Comparison of ENCODE assay signal across 17 mouse cellular contexts in the genomic region with DNA sequence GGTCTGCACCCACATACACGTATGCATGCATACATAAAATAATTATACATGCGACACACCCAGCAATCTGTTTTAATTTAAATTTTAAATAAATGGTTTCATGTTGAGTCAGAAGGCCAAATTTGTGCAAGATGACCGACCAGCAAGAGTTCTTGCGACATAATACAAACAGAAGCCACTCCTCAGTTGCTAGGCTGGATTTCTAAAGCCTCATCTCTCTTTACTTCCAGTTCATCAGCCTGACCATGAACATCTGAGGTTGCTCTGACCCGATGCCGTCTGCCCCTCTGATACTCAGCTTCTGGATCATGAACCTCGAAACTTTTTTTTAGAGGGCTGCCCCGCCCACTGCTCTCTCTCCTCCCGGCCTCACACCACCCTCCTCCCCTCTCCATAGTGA. TPM values are rescaled to one million over a fixed set of nuclear protein-coding genes. Genes with fewer than 3 reads are reported as not detected.
A peak's percentile ranks its signal among the peaks of the same experiment; 100 is the strongest.
DNase-seq lines count a peak whose midpoint lies in the region; ATAC-seq and TF ChIP-seq lines count a peak whose summit lies in the region.
"Had no signal": no experiment of that assay in that cellular context is flagged by ENCODE, and none has a peak within 500 bp of the region (broad histone marks: within the 10 kb centered on the region; RNA-seq: fewer than 3 reads in every experiment).

No protein-coding gene starts in this region.

- H3K4me3 ChIP-seq in stomach, postnatal 0 days (ENCODE audit: low read depth, low read length), result no peak overlapping the region
- H3K4me3 ChIP-seq in kidney, embryonic 14.5 days (ENCODE audit: low read length), result no peak overlapping the region

- H3K27ac ChIP-seq in stomach, postnatal 0 days (replicated peaks), result 0 out of 2 replicates have a peak overlapping the region, but pooled peaks have one; percentile 0
- H3K27ac ChIP-seq in kidney, embryonic 14.5 days (ENCODE audit: low read depth, low read length), result no peak overlapping the region
- H3K27ac ChIP-seq: forebrain, embryonic 10.5 days; heart, embryonic 13.5 days; neural tube, embryonic 12.5 days; stomach, embryonic 15.5 days had no signal

- H3K4me1 ChIP-seq in stomach, postnatal 0 days (replicated peaks; ENCODE audit: control insufficient read depth, insufficient read depth), result no peaks in the 10 kb centered on the region
- no peaks in the 10 kb centered on the region for H3K4me1 ChIP-seq in kidney, embryonic 14.5 days (ENCODE audit: control insufficient read depth, insufficient read depth, low read length)
- H3K4me1 ChIP-seq: neural tube, embryonic 12.5 days; stomach, embryonic 15.5 days had no signal

- no peak overlapping the region for H3K9ac ChIP-seq in stomach, postnatal 0 days (ENCODE audit: low read length)
- H3K9ac ChIP-seq in kidney, embryonic 14.5 days (ENCODE audit: low read depth, low read length), result no peak overlapping the region
- H3K9ac ChIP-seq: stomach, embryonic 15.5 days had no signal

- TF ChIP-seq CTCF in stomach, postnatal 0 days (IDR thresholded peaks at IDR 0.05; ENCODE audit: low read depth), result no peak

- no peak overlapping the region for H3K4me2 ChIP-seq in stomach, postnatal 0 days (replicated peaks; ENCODE audit: low read depth)
- H3K4me2 ChIP-seq in kidney, embryonic 14.5 days (replicated peaks; ENCODE audit: low read depth, low read length), result no peak overlapping the region

- H3K36me3 ChIP-seq in stomach, postnatal 0 days (ENCODE audit: control insufficient read depth, insufficient read depth, low read length), result no peaks in the 10 kb centered on the region
- H3K36me3 ChIP-seq in kidney, embryonic 14.5 days (ENCODE audit: control insufficient read depth, insufficient read depth, low read length), result no peaks in the 10 kb centered on the region
- H3K36me3 ChIP-seq: forebrain, embryonic 10.5 days; heart, embryonic 13.5 days; neural tube, embryonic 12.5 days; stomach, embryonic 15.5 days had no signal

- no peaks in the 10 kb centered on the region for H3K9me3 ChIP-seq in stomach, postnatal 0 days (ENCODE audit: control insufficient read depth, low read length)
- no peaks in the 10 kb centered on the region for H3K9me3 ChIP-seq in kidney, embryonic 14.5 days (ENCODE audit: control insufficient read depth, low read length)
- H3K9me3 ChIP-seq: forebrain, embryonic 10.5 days; neural tube, embryonic 12.5 days; stomach, embryonic 15.5 days had no signal

- DNase-seq in adrenal gland, postnatal 14 days, result peak; percentile 20
- DNase-seq in adrenal gland, postnatal 4 days (ENCODE audit: low spot score in 2 of 2), result no peak
- peak; percentile 65 for DNase-seq in ovary, adult 18-20 months (ENCODE audit: low spot score)
- no peak for DNase-seq in ovary, postnatal 10 days (ENCODE audit: low spot score)
- DNase-seq in lung, postnatal 14 days, result peak; percentile 18
- DNase-seq in stomach, postnatal 0 days (ENCODE audit: low spot score), result no peak
- DNase-seq in B cell, adult 2 months, result no peak
- DNase-seq: adrenal gland, postnatal 25 days; cerebellum, adult 11-12 months; kidney, postnatal 10 days; liver had no signal

- ATAC-seq in stomach, postnatal 0 days (ENCODE audit: low FRiP score, low TSS enrichment), result peak; percentile 41
- ATAC-seq in kidney, embryonic 14.5 days (ENCODE audit: low FRiP score, low TSS enrichment), result no peak

- 29% methylated on average over 9 of the region's 9 CpGs for WGBS in stomach, postnatal 0 days
- WGBS in kidney, embryonic 14.5 days, result 68% methylated on average over 9 of the region's 9 CpGs

- TF ChIP-seq EP300 in stomach, postnatal 0 days (optimal IDR thresholded peaks at IDR 0.05), result no peak

- no peaks in the 10 kb centered on the region for H3K27me3 ChIP-seq in stomach, postnatal 0 days (ENCODE audit: control insufficient read depth, insufficient read depth, low read length)
- H3K27me3 ChIP-seq in kidney, embryonic 14.5 days (ENCODE audit: control insufficient read depth, insufficient read depth, low read length), result no peaks in the 10 kb centered on the region; the same call in 1 of the 2 replicates
- H3K27me3 ChIP-seq: stomach, embryonic 15.5 days had no signal

RNA-seq across cellular contexts. Expression of a gene that starts 42.3 kb away (rescaled TPM):
- 0.26 TPM in 1 of 2 replicates, not detected in the other for total RNA-seq in adrenal gland, postnatal 14 days (2021)
- under 1 TPM; 0.23 to 0.59 TPM for total RNA-seq in adrenal gland, postnatal 4 days (2021)
- polyA plus RNA-seq in stomach, postnatal 0 days (2015; fragmentation: Nextera tagmentation; extraction: Ambion mirVana), result 12.8 and 17.6 TPM in 2 replicates
- polyA plus RNA-seq in kidney, embryonic 14.5 days (2014; fragmentation: Nextera tagmentation; extraction: Ambion mirVana), result 0.08 TPM in 1 of 2 replicates, not detected in the other
- polyA plus RNA-seq: forebrain, embryonic 10.5 days; midbrain, embryonic 11.5 days; neural tube, embryonic 12.5 days had no signal

RNA-seq across cellular contexts. Expression of a gene that starts 44.9 kb away (rescaled TPM):
- total RNA-seq in adrenal gland, postnatal 14 days (2021), result 38.6 and 39.1 TPM in 2 replicates
- 10 to 100 TPM; 75.8 to 77.2 TPM for total RNA-seq in adrenal gland, postnatal 4 days (2021)
- polyA plus RNA-seq in stomach, postnatal 0 days (2015; fragmentation: Nextera tagmentation; extraction: Ambion mirVana), result 17.9 and 20.0 TPM in 2 replicates
- polyA plus RNA-seq in kidney, embryonic 14.5 days (2014; fragmentation: Nextera tagmentation; extraction: Ambion mirVana), result 28.1 and 38.8 TPM in 2 replicates

RNA-seq across cellular contexts. Expression of a gene that starts 48.7 kb away (rescaled TPM):
- total RNA-seq in adrenal gland, postnatal 14 days (2021), result 14.3 and 172 TPM in 2 replicates
- 100 to 1,000 TPM in 1 of 2 experiments, 1 to 10 TPM in 1; 8.3 to 104 TPM for total RNA-seq in adrenal gland, postnatal 4 days (2021)
- 42.8 and 44.5 TPM in 2 replicates for polyA plus RNA-seq in stomach, postnatal 0 days (2015; fragmentation: Nextera tagmentation; extraction: Ambion mirVana)
- polyA plus RNA-seq in kidney, embryonic 14.5 days (2014; fragmentation: Nextera tagmentation; extraction: Ambion mirVana), result 0.27 and 0.28 TPM in 2 replicates
- polyA plus RNA-seq: forebrain, embryonic 10.5 days; midbrain, embryonic 11.5 days had no signal

Comparison
In these comparisons a context has a peak if more than half of its experiments do, and no peak if none do; other contexts are left out.
1. DNase-seq: peak in adrenal gland, postnatal 14 days (single experiment), ovary, adult 18-20 months (single experiment) and lung, postnatal 14 days (single experiment); none in adrenal gland, postnatal 4 days (0 of 2), ovary, postnatal 10 days (single experiment), stomach, postnatal 0 days (single experiment) and B cell, adult 2 months (0 of 2).